Mouse (Mus musculus): ENCODE results near the gene Gm21988. TPM values are rescaled to one million over a fixed set of nuclear protein-coding genes. Genes with fewer than 3 reads are reported as not detected.

Gene Gm21988
- polyA plus RNA-seq (2015; fragmentation: Nextera tagmentation; extraction: Ambion mirVana), result 11.0 and 15.3 TPM in 2 replicates

GRCm38 (mm10) chr11:70239541-70240279, at the start of gene Gm21988, which contains the start of gene Rnasek:
TSS of gene Gm21988 (minus strand) at chr11:70239830.
TSS of gene Rnasek (minus strand) at chr11:70239842.
- DNase-seq (ENCODE audit: low spot score) (peak; percentile 96), ATAC-seq (peak; percentile 44)
- Histone ChIP-seq H3K36me3 (ENCODE audit: insufficient read depth, low read length) (no peaks in the 10 kb centered on the region), H3K4me3 (ENCODE audit: low read depth, low read length) (peak within 1 kb of the TSS; percentile 72), H3K27ac (ENCODE audit: low read length) (peak within 1 kb of the TSS; percentile 95), H3K4me2 (replicated peaks; ENCODE audit: low read depth, low read length) (peak within 1 kb of the TSS; percentile 69), H3K9ac (replicated peaks; ENCODE audit: low read depth) (peak within 1 kb of the TSS; percentile 84), H3K9me3 (ENCODE audit: low read length) (no peaks in the 10 kb centered on the region), H3K4me1 (ENCODE audit: insufficient read depth, low read depth, low read length) (peaks cover 16% of the 10 kb centered on the region), H3K27me3 (replicated peaks; ENCODE audit: insufficient read depth, low read length) (no peaks in the 10 kb centered on the region)
- under 1% methylated on average over 25 of the region's 35 CpGs for WGBS
- TF ChIP-seq EP300 (IDR thresholded peaks at IDR 0.05) (no peak), CTCF (IDR thresholded peaks at IDR 0.05) (no peak)

- no peak overlapping the region for H3K27ac ChIP-seq (ENCODE audit: low read length)
- DNase-seq (ENCODE audit: low spot score), result no peak
- no peaks in the 10 kb centered on the region for H3K4me1 ChIP-seq (ENCODE audit: insufficient read depth, low read depth, low read length)
- no peaks in the 10 kb centered on the region for H3K36me3 ChIP-seq (ENCODE audit: insufficient read depth, low read length)
- no peak overlapping the region for H3K4me2 ChIP-seq (replicated peaks; ENCODE audit: low read depth, low read length)
- no peaks in the 10 kb centered on the region for H3K27me3 ChIP-seq (replicated peaks; ENCODE audit: insufficient read depth, low read length)
- 28% methylated on average over 6 of the region's 6 CpGs for WGBS
- H3K4me3 ChIP-seq (ENCODE audit: low read depth, low read length), result no peak overlapping the region
- no peak for TF ChIP-seq EP300 (IDR thresholded peaks at IDR 0.05)
- TF ChIP-seq CTCF (IDR thresholded peaks at IDR 0.05), result no peak
- H3K9ac ChIP-seq (replicated peaks; ENCODE audit: low read depth), result no peak overlapping the region
- ATAC-seq, result no peak
- no peaks in the 10 kb centered on the region for H3K9me3 ChIP-seq (ENCODE audit: low read length)
Measured at GRCm38 (mm10) chr11:70289236-70289635, 49.6 kb upstream of the Gm21988 start.

- DNase-seq (ENCODE audit: low spot score) (no peak), ATAC-seq (no peak)
- Histone ChIP-seq H3K36me3 (ENCODE audit: insufficient read depth, low read length) (no peaks in the 10 kb centered on the region), H3K27me3 (replicated peaks; ENCODE audit: insufficient read depth, low read length) (no peaks in the 10 kb centered on the region), H3K27ac (ENCODE audit: low read length) (no peak overlapping the region), H3K4me3 (ENCODE audit: low read depth, low read length) (no peak overlapping the region), H3K9ac (replicated peaks; ENCODE audit: low read depth) (no peak overlapping the region), H3K4me2 (replicated peaks; ENCODE audit: low read depth, low read length) (no peak overlapping the region), H3K4me1 (ENCODE audit: insufficient read depth, low read depth, low read length) (no peaks in the 10 kb centered on the region), H3K9me3 (ENCODE audit: low read length) (no peaks in the 10 kb centered on the region)
- WGBS, result 71% methylated on average over 10 of the region's 10 CpGs
- TF ChIP-seq EP300 (IDR thresholded peaks at IDR 0.05) (no peak), CTCF (IDR thresholded peaks at IDR 0.05) (no peak)
Measured at GRCm38 (mm10) chr11:70288102-70288501, 48.5 kb upstream of the Gm21988 start.

- WGBS, result 68% methylated on average over 5 of the region's 5 CpGs
- no peak for DNase-seq (ENCODE audit: low spot score)
- no peak overlapping the region for H3K27ac ChIP-seq (ENCODE audit: low read length)
- no peak for ATAC-seq
- no peak for TF ChIP-seq CTCF (IDR thresholded peaks at IDR 0.05)
- TF ChIP-seq EP300 (IDR thresholded peaks at IDR 0.05), result no peak
- H3K27me3 ChIP-seq (replicated peaks; ENCODE audit: insufficient read depth, low read length), result no peaks in the 10 kb centered on the region
- H3K4me1 ChIP-seq (ENCODE audit: insufficient read depth, low read depth, low read length), result no peaks in the 10 kb centered on the region
- no peaks in the 10 kb centered on the region for H3K36me3 ChIP-seq (ENCODE audit: insufficient read depth, low read length)
- no peak overlapping the region for H3K4me2 ChIP-seq (replicated peaks; ENCODE audit: low read depth, low read length)
- no peaks in the 10 kb centered on the region for H3K9me3 ChIP-seq (ENCODE audit: low read length)
- no peak overlapping the region for H3K4me3 ChIP-seq (ENCODE audit: low read depth, low read length)
- H3K9ac ChIP-seq (replicated peaks; ENCODE audit: low read depth), result no peak overlapping the region
Measured at GRCm38 (mm10) chr11:70285686-70286085, 46.1 kb upstream of the Gm21988 start.

- H3K4me3 ChIP-seq (ENCODE audit: low read depth, low read length), result no peak overlapping the region
- DNase-seq (ENCODE audit: low spot score), result peak; percentile 16
- no peak overlapping the region for H3K4me2 ChIP-seq (replicated peaks; ENCODE audit: low read depth, low read length)
- no peak for ATAC-seq
- H3K36me3 ChIP-seq (ENCODE audit: insufficient read depth, low read length), result no peaks in the 10 kb centered on the region
- no peak overlapping the region for H3K27ac ChIP-seq (ENCODE audit: low read length)
- TF ChIP-seq EP300 (IDR thresholded peaks at IDR 0.05) (no peak), CTCF (IDR thresholded peaks at IDR 0.05) (no peak)
- no peaks in the 10 kb centered on the region for H3K27me3 ChIP-seq (replicated peaks; ENCODE audit: insufficient read depth, low read length)
- WGBS, result 53% methylated on average over 3 of the region's 3 CpGs
- no peaks in the 10 kb centered on the region for H3K9me3 ChIP-seq (ENCODE audit: low read length)
- H3K4me1 ChIP-seq (ENCODE audit: insufficient read depth, low read depth, low read length), result peaks cover 4% of the 10 kb centered on the region; the same call in 1 of the 2 replicates
- H3K9ac ChIP-seq (replicated peaks; ENCODE audit: low read depth), result no peak overlapping the region
Measured at GRCm38 (mm10) chr11:70284757-70285156, 45.1 kb upstream of the Gm21988 start.

- no peak overlapping the region for H3K9ac ChIP-seq (replicated peaks; ENCODE audit: low read depth)
- no peak overlapping the region for H3K27ac ChIP-seq (ENCODE audit: low read length)
- no peaks in the 10 kb centered on the region for H3K36me3 ChIP-seq (ENCODE audit: insufficient read depth, low read length)
- no peak overlapping the region for H3K4me3 ChIP-seq (ENCODE audit: low read depth, low read length)
- H3K9me3 ChIP-seq (ENCODE audit: low read length), result no peaks in the 10 kb centered on the region
- ATAC-seq (no peak), DNase-seq (ENCODE audit: low spot score) (no peak)
- 56% methylated on average over 4 of the region's 4 CpGs for WGBS
- H3K4me2 ChIP-seq (replicated peaks; ENCODE audit: low read depth, low read length), result no peak overlapping the region
- no peak for TF ChIP-seq EP300 (IDR thresholded peaks at IDR 0.05)
- no peak for TF ChIP-seq CTCF (IDR thresholded peaks at IDR 0.05)
- peaks cover 4% of the 10 kb centered on the region; the same call in 1 of the 2 replicates for H3K4me1 ChIP-seq (ENCODE audit: insufficient read depth, low read depth, low read length)
- no peaks in the 10 kb centered on the region for H3K27me3 ChIP-seq (replicated peaks; ENCODE audit: insufficient read depth, low read length)
Measured at GRCm38 (mm10) chr11:70283666-70284065, 44.0 kb upstream of the Gm21988 start.
